Mouse (Mus musculus) cerebellum, adult (tissue): ENCODE data around the gene Pcnx2.

Source experiments
- ATAC-seq: cut with Nextera tagmentation; 2 replicates; pipeline ENCODE4 v1.9.2; 2017; ENCODE audit warnings: mild to moderate bottlenecking, moderate library complexity, mixed read lengths; ENCODE audit not compliant: insufficient number of reproducible peaks, low FRiP score, low TSS enrichment

Gene Pcnx2

GRCm38 (mm10) chr8:125768079-125768478 lies 130.0 kb downstream of the Pcnx2 start:
- ATAC-seq, result no peak

GRCm38 (mm10) chr8:125763066-125763786 lies 134.9 kb downstream of the Pcnx2 start:
- no peak for ATAC-seq

GRCm38 (mm10) chr8:125759022-125759421 lies 139.1 kb downstream of the Pcnx2 start:
- ATAC-seq, result no peak

GRCm38 (mm10) chr8:125757106-125757496 lies 141.0 kb downstream of the Pcnx2 start:
- 0 out of 2 replicates have a peak, but pooled peaks have one; percentile 12 for ATAC-seq

GRCm38 (mm10) chr8:125756391-125757105 lies 141.6 kb downstream of the Pcnx2 start:
- ATAC-seq, result peak; percentile 56

GRCm38 (mm10) chr8:125755896-125756295 lies 142.2 kb downstream of the Pcnx2 start:
- ATAC-seq, result 0 out of 2 replicates have a peak, but pooled peaks have one; percentile 9

GRCm38 (mm10) chr8:125750846-125751245 lies 147.3 kb downstream of the Pcnx2 start:
- ATAC-seq, result no peak

GRCm38 (mm10) chr8:125747390-125747789 lies 150.7 kb downstream of the Pcnx2 start:
- ATAC-seq, result no peak

- no peak for ATAC-seq
Measured at GRCm38 (mm10) chr8:125744914-125745576, 153.1 kb downstream of the Pcnx2 start.

- ATAC-seq, result no peak
Measured at GRCm38 (mm10) chr8:125742406-125742805, 155.7 kb downstream of the Pcnx2 start.

- ATAC-seq, result no peak
Measured at GRCm38 (mm10) chr8:125741855-125742254, 156.3 kb downstream of the Pcnx2 start.

- no peak for ATAC-seq
Measured at GRCm38 (mm10) chr8:125741377-125741776, 156.7 kb downstream of the Pcnx2 start.

GRCm38 (mm10) chr8:125740655-125741054 lies 157.5 kb downstream of the Pcnx2 start:
- ATAC-seq, result no peak

GRCm38 (mm10) chr8:125738956-125739355 lies 159.2 kb downstream of the Pcnx2 start:
- no peak for ATAC-seq

GRCm38 (mm10) chr8:125733964-125734956 lies 163.9 kb downstream of the Pcnx2 start:
- ATAC-seq, result peak; percentile 81

GRCm38 (mm10) chr8:125729746-125730145 lies 168.4 kb downstream of the Pcnx2 start, which contains the start of gene Ntpcr:
TSS of gene Ntpcr (plus strand) at chr8:125729963.
- ATAC-seq, result no peak

GRCm38 (mm10) chr8:125727797-125728196 lies 170.3 kb downstream of the Pcnx2 start:
- no peak for ATAC-seq

- no peak for ATAC-seq
Measured at GRCm38 (mm10) chr8:125726986-125727385, 171.1 kb downstream of the Pcnx2 start.

- no peak for ATAC-seq
Measured at GRCm38 (mm10) chr8:125726143-125726542, 172.0 kb downstream of the Pcnx2 start.
